ENCODE assay signal across 21 mouse cellular contexts in genomic region chr5:128894921-128895320, GRCm38 (mm10). TPM values are rescaled to one million over a fixed set of nuclear protein-coding genes. Genes with fewer than 3 reads are reported as not detected.
DNase-seq lines count a peak whose midpoint lies in the region; TF ChIP-seq lines count a peak whose summit lies in the region.
"Had no signal": no experiment of that assay in that cellular context is flagged by ENCODE, and none has a peak within 500 bp of the region (broad histone marks: within the 10 kb centered on the region; RNA-seq: fewer than 3 reads in every experiment).

No protein-coding gene starts in this region.

- TF ChIP-seq CTCF in left cerebral cortex, adult 2 months (IDR thresholded peaks at IDR 0.05): no peak

- H3K4me3 ChIP-seq in left cerebral cortex, adult 2 months: no peak overlapping the region
- H3K4me3 ChIP-seq: embryonic facial prominence, embryonic 13.5 days; embryonic facial prominence, embryonic 15.5 days; erythroblast, embryonic 14.5 days; forebrain, embryonic 10.5 days; forebrain, embryonic 12.5 days had no signal

- intact Hi-C loops in left cerebral cortex, adult 2 months (cut with DNase I): no loop called here

- no peak for DNase-seq in left cerebral cortex, adult 2 months (ENCODE audit: extremely low spot score in 1 of 2, low spot score in 2 of 2)
- no peak for DNase-seq in left cerebral cortex, adult 9 months (ENCODE audit: low spot score in 2 of 2)
- DNase-seq in brain, adult 2 months (ENCODE audit: low read depth, low spot score): peak; percentile 54
- DNase-seq in telencephalon, adult 2 months (ENCODE audit: low read depth, low spot score): peak; percentile 67
- DNase-seq in cerebellum, adult 9-10 months: no peak
- DNase-seq: adrenal gland, adult 2 months; adrenal gland, postnatal 10 days; adrenal gland, postnatal 25 days; cerebellum, adult 11-12 months; cerebellum, adult 2 months; cerebellum, adult 9-11 months; cerebellum, postnatal 14 days; cerebellum, postnatal 36 days; embryo, embryonic 11 days had no signal

- peak overlapping the region; percentile 47; the same call in 1 of the 2 replicates for H3K27ac ChIP-seq in left cerebral cortex, adult 2 months
- H3K27ac ChIP-seq: embryonic facial prominence, embryonic 13.5 days; embryonic facial prominence, embryonic 15.5 days; forebrain, embryonic 10.5 days; forebrain, embryonic 12.5 days had no signal

RNA-seq across cellular contexts. Expression of gene Rimbp2, which starts 58.4 kb away (rescaled TPM):
- total RNA-seq in left cerebral cortex, adult 2 months (2021): 100 to 1,000 TPM; 142 to 147 TPM
- total RNA-seq: common myeloid progenitor, adult 5-6 weeks; MEL had no signal

Comparison
In these comparisons a context has a peak if more than half of its experiments do, and no peak if none do; other contexts are left out.
1. DNase-seq: peak in brain, adult 2 months (single experiment) and telencephalon, adult 2 months (single experiment); none in left cerebral cortex, adult 2 months (0 of 2), left cerebral cortex, adult 9 months (0 of 2) and cerebellum, adult 9-10 months (single experiment).